Mouse (Mus musculus) megakaryocyte, embryonic 14.5 days (primary cell): ENCODE results near the gene Gbp5.

Source experiments
- FLI1 ChIP-seq: IDR thresholded peaks from 2 replicates; pipeline ENCODE4 v1.6.1; 2012; ENCODE audit warnings: low read length, inconsistent platforms, mixed read lengths
- GATA1 ChIP-seq: IDR thresholded peaks from 3 replicates; pipeline ENCODE4 v1.6.1; 2012; ENCODE audit warnings: mixed read lengths, low read length, inconsistent platforms, borderline replicate concordance

GRCm38 (mm10) chr3:142530087-142530953 is 36.5 kb downstream of the Gbp5 start, which contains the start of gene Gbp7:
- no peak for TF ChIP-seq GATA1
- no peak for TF ChIP-seq FLI1
